Mouse (Mus musculus) G1E (cell line): Measurements from ENCODE around the gene Olfr410.

ENCODE experiments used
- CTCF ChIP-seq: IDR thresholded peaks from 2 replicates; pipeline ENCODE4 v1.5.1; 2012; ENCODE audit warnings: low read depth, low read length, inconsistent platforms, mixed read lengths
- GATA1 ChIP-seq: IDR thresholded peaks from 2 replicates; pipeline ENCODE4 v1.6.1; 2012; ENCODE audit warnings: borderline replicate concordance, low read length, inconsistent platforms, mixed read lengths
- POLR2AphosphoS5 ChIP-seq: IDR thresholded peaks from 2 replicates; pipeline ENCODE4 v1.6.1; 2012; ENCODE audit warnings: low read depth, low read length, inconsistent platforms; ENCODE audit not compliant: insufficient replicate concordance
- TAL1 ChIP-seq: conservative IDR thresholded peaks from 2 replicates; pipeline ENCODE4 v1.6.1; 2012; ENCODE audit warnings: low read depth, low read length, inconsistent platforms, mixed read lengths

GRCm38 (mm10) chr11:74379166-74379873 lies 41.5 kb upstream of the Olfr410 start:
- no peak for TF ChIP-seq CTCF
- TF ChIP-seq GATA1 = no peak
- no peak for TF ChIP-seq POLR2AphosphoS5
- no peak for TF ChIP-seq TAL1
